Mouse (Mus musculus) layer of hippocampus, adult 9-11 months (tissue): ENCODE results near the gene Plekho1.
"Not testable (repeated sequence)": the region's sequence is repeated elsewhere in the genome, so short reads cannot be mapped to it uniquely, and the experiment has no call there.

Source experiments
- DNase-seq: peaks from one replicate; pipeline ENCODE4 v3.0.0; 2022

Gene Plekho1

GRCm38 (mm10) chr3:95978265-95978664 lies 17.5 kb downstream of the Plekho1 start:
- DNase-seq, result no peak

- DNase-seq, result not testable (repeated sequence)
These were observed 18.2 kb downstream of the Plekho1 start for GRCm38 (mm10) chr3:95977587-95977986.

GRCm38 (mm10) chr3:95977079-95977478 lies 18.7 kb downstream of the Plekho1 start:
- DNase-seq, result peak; percentile 55

GRCm38 (mm10) chr3:95972873-95973634 lies 22.7 kb downstream of the Plekho1 start:
- DNase-seq, result peak; percentile 48

- no peak for DNase-seq
These were observed 23.4 kb downstream of the Plekho1 start for GRCm38 (mm10) chr3:95972251-95972872.

GRCm38 (mm10) chr3:95970661-95971060 lies 25.1 kb downstream of the Plekho1 start:
- not testable (repeated sequence) for DNase-seq

- DNase-seq, result no peak
These were observed 26.5 kb downstream of the Plekho1 start for GRCm38 (mm10) chr3:95969277-95969676.

GRCm38 (mm10) chr3:95965518-95966451 lies 30.0 kb downstream of the Plekho1 start:
- peak; percentile 63 for DNase-seq

- DNase-seq, result no peak
These were observed 32.1 kb downstream of the Plekho1 start for GRCm38 (mm10) chr3:95963681-95964080.

- DNase-seq, result no peak
These were observed 32.6 kb downstream of the Plekho1 start for GRCm38 (mm10) chr3:95963230-95963629.

GRCm38 (mm10) chr3:95962182-95962581 lies 33.6 kb downstream of the Plekho1 start:
- not testable (repeated sequence) for DNase-seq

- DNase-seq, result no peak
These were observed 36.0 kb downstream of the Plekho1 start for GRCm38 (mm10) chr3:95959807-95960206.

- no peak for DNase-seq
These were observed 36.7 kb downstream of the Plekho1 start for GRCm38 (mm10) chr3:95959082-95959481.

- DNase-seq, result peak; percentile 76
These were observed 38.2 kb downstream of the Plekho1 start for GRCm38 (mm10) chr3:95957359-95958148.

GRCm38 (mm10) chr3:95955318-95955717 lies 40.5 kb downstream of the Plekho1 start:
- no peak for DNase-seq

- not testable (repeated sequence) for DNase-seq
These were observed 41.1 kb downstream of the Plekho1 start for GRCm38 (mm10) chr3:95954648-95955173.

GRCm38 (mm10) chr3:95953522-95953921 lies 42.3 kb downstream of the Plekho1 start:
- no peak for DNase-seq

GRCm38 (mm10) chr3:95953023-95953422 lies 42.8 kb downstream of the Plekho1 start:
- DNase-seq, result no peak

GRCm38 (mm10) chr3:95951566-95951965 lies 44.2 kb downstream of the Plekho1 start:
- DNase-seq, result not testable (repeated sequence)

GRCm38 (mm10) chr3:95950763-95951551 lies 44.8 kb downstream of the Plekho1 start:
- peak; percentile 93 for DNase-seq

- no peak for DNase-seq
These were observed 47.5 kb downstream of the Plekho1 start for GRCm38 (mm10) chr3:95948325-95948724.
